Mouse (Mus musculus): ENCODE measurements around the gene Negr1.

Gene Negr1

DNA sequence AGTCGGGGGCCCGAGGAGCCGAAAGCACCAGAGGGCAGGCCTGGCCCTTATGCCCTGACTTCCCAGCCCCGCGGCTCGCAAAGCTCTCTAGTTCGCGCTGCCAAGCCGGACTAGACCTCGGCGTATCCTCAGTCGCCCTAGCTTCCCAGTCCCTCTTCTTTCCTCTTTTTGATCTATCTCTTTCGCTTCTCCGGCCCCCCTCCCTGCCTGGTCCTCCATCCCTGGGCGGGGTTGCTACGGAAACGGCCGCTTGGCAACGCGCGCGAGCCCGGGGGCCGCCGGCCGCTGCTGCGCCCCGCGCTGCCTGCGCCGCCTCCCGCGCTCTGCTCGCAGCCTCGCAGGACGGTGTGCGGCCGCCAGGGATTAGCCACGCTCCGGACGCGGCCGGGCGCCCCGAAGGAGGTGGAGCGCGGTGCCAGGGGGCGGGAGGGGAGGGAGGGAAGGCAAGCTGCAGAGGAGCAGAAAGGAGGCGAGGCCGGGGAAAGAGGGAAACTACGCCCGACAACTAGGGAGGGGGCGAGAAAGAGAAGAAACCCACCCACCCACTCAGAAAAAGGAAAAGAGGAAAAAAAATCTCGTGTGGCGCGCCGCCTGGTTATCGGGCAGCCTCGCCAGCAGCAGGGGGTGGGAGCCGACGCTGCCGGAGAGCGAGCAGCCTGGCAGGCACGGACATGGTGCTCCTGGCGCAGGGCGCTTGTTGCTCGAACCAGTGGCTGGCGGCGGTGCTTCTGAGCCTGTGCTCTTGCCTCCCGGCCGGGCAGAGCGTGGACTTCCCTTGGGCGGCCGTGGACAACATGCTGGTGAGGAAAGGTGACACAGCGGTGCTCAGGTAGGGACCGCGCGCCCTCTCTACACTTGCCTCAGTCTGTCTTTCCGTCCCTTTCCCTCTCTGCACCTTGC is at the start of gene Negr1:
Gene Negr1 (plus strand): TSS at position 271 of the 900 bp plus-strand sequence.
- no peak for TF ChIP-seq GATA4 (IDR thresholded peaks at IDR 0.05; ENCODE audit: insufficient replicate concordance, low read length)

DNA sequence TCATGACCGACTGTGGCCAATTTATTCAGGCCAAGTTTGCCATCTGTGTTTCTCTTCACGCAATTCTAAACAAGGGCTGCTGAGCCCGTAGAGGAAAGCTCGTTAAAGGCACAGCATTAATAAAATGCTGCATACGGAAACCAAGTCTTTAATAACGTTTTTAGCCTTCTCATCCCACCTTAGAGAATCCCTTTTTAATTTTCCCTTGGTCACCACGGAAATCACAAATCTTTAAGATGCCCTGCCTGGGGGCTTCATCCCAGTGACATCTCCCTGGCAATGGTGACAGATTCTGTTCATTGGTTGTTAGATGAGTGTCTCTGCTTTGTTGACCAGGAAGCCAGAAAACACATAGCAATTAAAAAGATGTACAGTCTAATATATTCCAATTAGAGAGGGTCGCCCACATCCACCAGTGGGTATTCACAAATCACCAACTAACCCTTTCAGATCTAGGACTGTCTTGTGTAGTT is 35.1 kb upstream of the Negr1 start:
- no peak for TF ChIP-seq GATA4 (IDR thresholded peaks at IDR 0.05; ENCODE audit: insufficient replicate concordance, low read length)

DNA sequence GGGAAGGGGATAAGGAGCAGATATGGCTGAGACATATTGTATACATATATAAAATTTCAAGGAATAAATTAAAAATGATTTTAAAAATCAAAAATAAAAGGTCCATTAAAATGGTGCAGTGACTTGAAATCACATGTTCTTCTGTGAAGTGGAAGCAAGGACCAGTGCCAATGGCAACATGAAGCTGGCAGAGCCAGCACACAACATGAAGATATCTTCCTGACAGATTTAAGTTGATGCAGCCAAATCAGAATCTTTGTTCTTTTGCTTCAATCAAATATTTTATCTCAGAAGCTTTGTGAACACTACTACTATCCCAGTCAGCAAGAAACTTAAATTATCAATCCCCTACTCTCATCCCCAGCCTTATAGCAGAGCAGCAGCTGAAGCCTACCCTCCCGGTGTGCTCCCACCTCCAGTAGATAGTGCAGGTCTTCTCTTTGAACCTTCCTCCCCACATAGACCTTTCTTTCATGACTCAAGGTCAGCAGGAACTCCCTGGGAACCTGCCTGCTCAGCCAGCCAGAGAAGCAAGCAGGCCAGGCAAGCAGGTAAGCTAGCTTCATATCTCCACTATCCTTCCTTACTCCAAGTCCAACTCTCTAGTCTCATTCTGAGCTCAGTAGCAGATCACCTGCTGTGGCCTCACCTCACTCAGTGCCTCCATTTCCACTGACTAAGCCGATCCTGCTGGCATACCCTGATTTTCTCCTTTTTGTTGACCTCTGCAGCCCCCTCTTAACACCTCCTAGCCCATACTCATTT is 34.2 kb upstream of the Negr1 start:
- no peak for TF ChIP-seq GATA4 (IDR thresholded peaks at IDR 0.05; ENCODE audit: insufficient replicate concordance, low read length)

DNA sequence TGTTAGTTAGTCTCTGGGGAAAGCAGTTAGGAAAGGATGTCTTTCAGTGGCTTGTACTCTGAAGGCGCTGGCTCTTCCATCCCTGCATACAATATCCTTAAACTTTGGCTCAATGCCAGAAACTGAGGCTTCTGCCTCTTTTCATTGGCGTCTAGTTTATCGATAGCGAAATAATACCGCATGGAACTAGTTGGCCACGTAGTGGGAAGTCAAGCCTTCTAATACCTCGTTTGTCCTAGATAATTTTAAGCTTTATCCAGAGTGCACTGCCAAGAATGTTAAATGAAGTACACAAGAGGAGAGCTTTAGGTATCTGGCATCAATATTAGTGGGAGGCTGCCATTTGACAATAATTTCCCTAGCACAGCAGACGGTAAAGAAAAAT is 2.2 kb upstream of the Negr1 start:
- no peak for TF ChIP-seq GATA4 (IDR thresholded peaks at IDR 0.05; ENCODE audit: insufficient replicate concordance, low read length)

DNA sequence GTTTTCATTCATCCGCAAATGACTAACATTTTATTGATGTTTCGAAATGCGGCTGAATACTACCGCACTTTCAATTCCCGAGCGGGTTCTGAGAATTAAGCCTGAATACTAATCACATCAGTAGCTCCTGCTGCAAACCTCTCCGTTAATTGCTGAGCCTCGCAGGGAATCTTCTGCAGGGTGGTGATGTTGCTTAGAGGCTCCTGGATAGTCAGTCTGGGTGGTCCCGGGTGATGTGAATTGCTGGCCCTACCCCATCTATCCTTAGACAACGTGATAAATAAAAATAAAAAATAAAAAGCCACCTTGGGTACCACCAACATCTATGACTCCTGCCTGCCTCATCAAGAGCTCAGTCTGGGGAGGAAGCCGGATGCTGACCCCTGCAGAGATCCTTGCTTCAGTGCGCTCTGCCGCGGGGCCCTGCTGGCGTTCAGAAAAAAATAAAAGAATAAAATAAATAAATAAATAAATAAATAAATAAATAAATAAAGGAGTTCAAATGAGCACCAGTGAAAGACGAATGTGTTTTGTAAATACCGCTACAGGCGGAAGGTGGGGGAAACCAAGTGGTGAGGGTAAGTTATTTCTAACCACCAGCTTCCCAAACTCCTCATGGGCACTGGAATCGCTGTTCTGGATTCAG is 1.6 kb upstream of the Negr1 start:
- no peak for TF ChIP-seq GATA4 (IDR thresholded peaks at IDR 0.05; ENCODE audit: insufficient replicate concordance, low read length)

DNA sequence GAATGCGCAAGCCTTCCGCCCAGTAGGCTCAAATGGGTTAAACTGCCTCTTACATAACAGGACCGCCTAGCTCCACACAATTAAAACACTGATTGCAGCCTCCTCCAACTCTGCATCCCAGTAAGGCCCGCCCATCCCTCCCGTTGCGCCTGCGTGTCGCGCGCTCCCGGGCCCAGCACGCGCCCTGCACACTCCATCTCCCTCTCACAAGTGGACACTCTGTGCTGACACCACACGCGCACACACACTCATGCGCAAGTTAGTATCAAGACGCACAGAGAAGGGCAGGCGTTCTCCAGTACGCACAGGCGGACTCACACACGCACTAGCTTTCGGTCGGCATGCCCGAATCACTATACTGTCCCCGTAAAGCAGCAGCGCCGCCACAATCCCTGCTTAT is 828 bp upstream of the Negr1 start:
- TF ChIP-seq GATA4 (IDR thresholded peaks at IDR 0.05; ENCODE audit: insufficient replicate concordance, low read length) = no peak

DNA sequence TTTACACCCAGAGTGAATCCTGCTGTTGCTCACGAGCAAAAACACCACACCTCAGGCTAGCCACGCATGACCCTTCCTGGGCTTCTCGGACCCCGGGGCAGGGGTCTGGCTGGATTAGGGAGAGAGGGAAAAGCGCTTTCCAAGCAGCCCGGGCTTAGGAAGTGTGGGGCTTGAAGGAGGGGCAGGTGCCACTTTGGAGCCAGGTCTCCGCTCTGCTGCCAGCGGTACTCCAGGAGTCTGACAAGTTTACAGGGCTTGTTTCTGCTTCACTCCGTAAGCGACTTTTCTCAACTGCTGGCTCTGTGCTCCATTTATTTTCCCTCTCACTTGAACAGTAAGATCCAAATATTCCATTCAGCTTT is 811 bp downstream of the Negr1 start:
- TF ChIP-seq GATA4 (IDR thresholded peaks at IDR 0.05; ENCODE audit: insufficient replicate concordance, low read length) = no peak

DNA sequence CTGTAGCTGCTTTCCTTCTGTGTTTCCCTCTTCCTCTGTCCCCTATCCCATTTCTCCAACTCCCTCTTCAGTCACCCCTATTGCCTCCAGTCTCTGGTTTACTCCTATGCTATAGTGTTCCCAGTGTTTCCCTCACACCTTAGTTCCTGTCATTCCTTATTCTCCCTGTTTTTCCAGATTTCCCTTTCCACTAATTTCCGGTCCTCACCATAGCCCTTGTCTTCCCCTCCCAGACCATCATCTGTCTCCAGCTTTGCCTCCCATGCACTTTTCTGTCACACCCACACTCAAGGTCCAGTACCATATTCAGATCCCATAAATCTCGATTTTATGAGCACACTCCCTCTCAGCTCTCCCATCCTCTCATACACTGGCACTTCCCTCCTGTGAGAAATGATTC is 1.2 kb downstream of the Negr1 start:
- no peak for TF ChIP-seq GATA4 (IDR thresholded peaks at IDR 0.05; ENCODE audit: insufficient replicate concordance, low read length)

DNA sequence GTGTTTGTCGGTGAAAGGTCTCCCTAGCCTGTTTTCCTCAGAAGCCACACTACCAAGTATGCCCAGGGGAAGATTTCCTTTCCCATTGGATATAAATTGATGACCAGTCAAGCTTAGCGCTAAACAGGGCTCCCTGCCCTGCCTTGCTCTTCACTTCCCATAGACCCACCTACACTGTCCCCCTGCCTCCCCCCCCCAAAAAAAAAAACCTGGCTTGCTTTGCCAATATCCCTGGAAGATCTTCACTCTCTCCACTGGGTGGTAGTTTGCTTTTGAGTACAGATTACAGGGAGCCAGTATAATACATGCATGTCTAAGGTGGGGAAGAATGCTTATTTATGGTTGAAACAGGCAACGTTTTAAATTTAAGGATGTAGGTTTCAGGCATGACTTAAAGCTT is 1.8 kb downstream of the Negr1 start:
- TF ChIP-seq GATA4 (IDR thresholded peaks at IDR 0.05; ENCODE audit: insufficient replicate concordance, low read length) = no peak

DNA sequence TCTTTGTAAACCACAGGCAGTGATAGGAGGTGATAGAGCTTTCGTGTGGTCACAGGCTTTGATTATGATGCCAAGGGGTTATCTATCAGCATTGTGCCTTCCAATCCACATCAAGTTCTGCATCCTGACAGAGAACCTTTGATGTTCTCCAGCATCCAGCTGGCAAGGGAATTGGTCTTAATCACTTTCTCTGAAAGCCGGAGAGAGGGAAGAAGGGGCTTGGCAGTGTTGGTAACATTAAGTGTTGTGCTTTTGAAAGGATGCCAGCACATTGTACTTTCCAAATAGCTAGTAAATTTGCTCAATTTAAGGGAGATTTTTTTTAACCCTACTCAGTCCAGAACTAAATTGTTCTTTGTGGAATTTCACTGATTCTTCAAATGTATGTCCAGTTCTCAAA is 11.9 kb downstream of the Negr1 start:
- TF ChIP-seq GATA4 (IDR thresholded peaks at IDR 0.05; ENCODE audit: insufficient replicate concordance, low read length) = no peak

DNA sequence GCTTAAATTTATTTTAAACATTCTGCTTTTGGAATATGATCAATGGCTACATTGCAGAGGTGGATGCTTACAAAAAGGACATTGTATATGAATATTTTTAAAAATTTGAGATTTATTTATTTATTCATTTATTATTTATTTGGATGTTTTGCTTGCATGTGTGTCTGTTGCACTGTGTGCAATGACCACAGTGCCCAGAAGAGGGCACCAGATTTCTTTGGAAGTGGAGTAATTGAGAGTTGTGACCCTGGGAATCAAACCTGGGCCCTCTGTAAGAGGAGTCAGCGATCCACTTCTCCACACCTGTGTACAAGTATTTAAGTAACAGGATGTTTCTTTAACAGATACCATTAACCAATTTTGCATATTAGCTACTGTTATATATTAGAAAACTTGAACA is 14.7 kb downstream of the Negr1 start:
- TF ChIP-seq GATA4 (IDR thresholded peaks at IDR 0.05; ENCODE audit: insufficient replicate concordance, low read length) = no peak

DNA sequence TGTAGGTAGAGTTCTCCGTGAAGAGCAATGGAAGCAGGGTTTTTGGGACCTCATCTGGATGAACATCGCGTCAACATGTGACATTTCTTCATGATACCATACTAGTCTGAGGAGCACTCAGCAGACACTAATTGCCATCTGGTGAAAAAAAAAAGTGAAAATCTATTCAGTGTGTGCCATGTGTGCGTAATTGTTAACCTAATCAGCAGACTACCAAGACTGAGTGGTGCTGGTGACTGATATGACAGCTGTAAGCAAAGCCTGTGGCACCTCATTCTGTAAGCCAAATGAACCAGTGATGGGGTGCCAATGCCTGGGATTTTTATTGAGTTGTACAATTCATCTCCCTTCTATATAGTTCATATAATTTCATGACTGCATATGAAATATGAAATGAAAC is 29.0 kb downstream of the Negr1 start:
- TF ChIP-seq GATA4 (IDR thresholded peaks at IDR 0.05; ENCODE audit: insufficient replicate concordance, low read length) = no peak

DNA sequence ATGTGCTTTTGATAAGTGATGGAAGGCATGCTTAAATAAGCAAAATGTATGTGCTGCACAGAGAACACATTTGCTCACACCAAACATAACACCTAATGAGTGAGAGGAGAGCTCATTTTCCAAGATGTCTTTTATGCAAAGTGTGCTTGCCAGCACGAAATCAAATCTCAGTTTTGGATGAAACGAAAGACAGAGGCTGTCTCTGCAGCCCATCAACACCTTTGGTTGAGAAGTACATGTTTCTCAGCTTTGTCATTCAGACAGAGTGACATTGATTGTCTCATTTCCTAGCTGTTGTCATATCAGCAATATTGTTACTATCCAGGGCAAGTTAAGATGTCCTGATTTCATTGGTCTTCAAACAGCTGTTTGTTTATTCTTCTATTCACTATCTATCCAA is 29.5 kb downstream of the Negr1 start:
- TF ChIP-seq GATA4 (IDR thresholded peaks at IDR 0.05; ENCODE audit: insufficient replicate concordance, low read length) = no peak

DNA sequence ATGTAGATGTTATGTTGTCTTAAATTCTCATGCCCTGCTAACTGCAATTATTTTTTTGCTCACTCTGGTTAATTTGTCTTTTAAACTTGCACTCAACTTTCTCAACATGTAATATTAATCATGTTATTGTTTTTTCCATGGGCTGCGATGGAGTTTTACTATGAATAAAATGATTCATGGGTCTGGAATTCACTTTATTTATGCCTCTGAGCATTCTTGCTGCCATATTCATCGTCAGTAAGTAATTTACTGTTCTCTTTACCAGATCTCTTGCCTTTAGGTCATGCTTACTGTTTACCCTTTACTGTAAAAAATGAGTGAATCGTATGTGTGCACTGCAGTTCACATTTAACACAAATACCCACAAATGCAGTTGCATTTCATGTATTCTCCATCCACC is 45.3 kb downstream of the Negr1 start:
- TF ChIP-seq GATA4 (IDR thresholded peaks at IDR 0.05; ENCODE audit: insufficient replicate concordance, low read length) = no peak

DNA sequence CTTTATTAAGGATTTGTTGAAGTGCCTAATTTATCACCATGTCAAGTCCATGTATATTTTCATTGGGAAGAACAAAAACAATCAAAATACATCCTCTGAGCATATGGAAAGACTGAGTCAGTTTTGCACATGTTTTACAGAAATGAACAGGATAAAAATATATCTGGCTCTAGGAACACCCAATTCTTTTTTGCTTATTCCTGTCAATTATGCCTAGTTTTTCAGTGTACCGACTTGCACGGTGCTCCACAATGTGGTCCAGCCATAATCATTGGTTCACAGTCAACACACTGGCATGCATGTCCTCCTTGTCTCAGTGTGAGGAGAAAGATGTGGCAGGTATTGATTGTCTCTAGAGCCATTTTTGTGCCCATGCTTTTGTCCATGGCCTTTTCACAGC is 58.3 kb downstream of the Negr1 start:
- TF ChIP-seq GATA4 (IDR thresholded peaks at IDR 0.05; ENCODE audit: insufficient replicate concordance, low read length) = no peak

DNA sequence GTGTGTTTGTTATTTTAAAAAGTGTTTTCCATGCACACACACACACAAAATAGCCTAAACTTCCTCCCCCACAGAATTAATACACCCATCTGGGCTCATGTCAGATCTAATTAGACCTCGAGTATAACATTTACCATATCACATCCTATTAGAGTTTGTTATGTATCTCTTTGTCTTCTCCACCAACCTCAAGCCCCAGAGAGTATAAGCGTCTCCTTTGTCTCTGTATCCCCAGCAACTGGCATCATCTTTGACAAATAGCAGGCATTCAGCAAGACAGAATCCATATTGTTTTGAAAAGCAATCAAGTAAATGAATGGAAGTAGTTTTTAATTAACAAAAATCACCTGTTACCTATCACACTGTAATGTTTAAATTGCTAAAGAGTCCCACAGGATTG is 67.0 kb downstream of the Negr1 start:
- TF ChIP-seq GATA4 (IDR thresholded peaks at IDR 0.05; ENCODE audit: insufficient replicate concordance, low read length) = no peak

Data from liver, adult (tissue).